Mouse (Mus musculus): ENCODE measurements around the gene Them4. TPM values are rescaled to one million over a fixed set of nuclear protein-coding genes. Genes with fewer than 3 reads are reported as not detected.

The Them4 gene
- polyA plus RNA-seq, 1 experiment from 2014 or later: 12.5 TPM

GRCm38 (mm10) chr3:94328681-94329080 is 18.8 kb downstream of the Them4 start:
- Histone ChIP-seq H3K36me3 (ENCODE audit: control insufficient read depth, insufficient read depth, low read length) (no peaks in the 10 kb centered on the region), H3K4me3 (ENCODE audit: low read depth, low read length) (no peak overlapping the region), H3K9me3 (replicated peaks; ENCODE audit: control insufficient read depth, low read length) (no peaks in the 10 kb centered on the region), H3K4me1 (ENCODE audit: control insufficient read depth, insufficient read depth, low read length) (no peaks in the 10 kb centered on the region), H3K27me3 (ENCODE audit: control insufficient read depth, insufficient read depth, low read length) (no peaks in the 10 kb centered on the region), H3K9ac (ENCODE audit: low read depth, low read length) (no peak overlapping the region), H3K27ac (ENCODE audit: low read depth, low read length) (no peak overlapping the region), H3K4me2 (no peak overlapping the region)
- no peak for ATAC-seq (replicated peaks; ENCODE audit: insufficient number of reproducible peaks, low FRiP score, low TSS enrichment)
- WGBS (ENCODE audit: insufficient replicate concordance): 61% methylated on average over 3 of the region's 3 CpGs

DNA sequence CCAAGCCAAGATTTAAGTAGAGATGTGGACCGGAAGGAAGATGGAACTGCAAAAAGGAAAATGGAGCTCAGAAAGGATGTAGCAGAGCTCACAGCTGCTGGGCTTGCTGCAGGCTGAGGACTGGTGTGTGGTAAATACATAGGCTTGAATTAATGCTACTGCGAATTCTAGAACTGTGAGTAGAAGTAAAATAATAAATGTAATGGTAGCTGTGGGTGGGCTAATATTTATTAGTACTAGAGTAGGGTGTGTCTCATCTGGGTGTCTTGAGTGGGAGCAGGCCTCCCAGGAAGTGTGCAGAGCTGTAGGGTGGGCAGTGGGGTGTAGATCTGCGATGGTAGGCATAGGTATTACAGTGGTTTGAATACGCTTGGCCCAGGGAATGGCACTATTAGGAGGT is 24.6 kb downstream of the Them4 start:
- Histone ChIP-seq H3K4me1 (ENCODE audit: control insufficient read depth, insufficient read depth, low read length) (no peaks in the 10 kb centered on the region), H3K36me3 (ENCODE audit: control insufficient read depth, insufficient read depth, low read length) (no peaks in the 10 kb centered on the region), H3K4me3 (ENCODE audit: low read depth, low read length) (no peak overlapping the region), H3K4me2 (no peak overlapping the region), H3K27ac (ENCODE audit: low read depth, low read length) (no peak overlapping the region), H3K27me3 (ENCODE audit: control insufficient read depth, insufficient read depth, low read length) (no peaks in the 10 kb centered on the region), H3K9ac (ENCODE audit: low read depth, low read length) (no peak overlapping the region), H3K9me3 (replicated peaks; ENCODE audit: control insufficient read depth, low read length) (no peaks in the 10 kb centered on the region)
- WGBS (ENCODE audit: insufficient replicate concordance): 83% methylated on average over 4 of the region's 4 CpGs
- ATAC-seq (replicated peaks; ENCODE audit: insufficient number of reproducible peaks, low FRiP score, low TSS enrichment): no peak

DNA sequence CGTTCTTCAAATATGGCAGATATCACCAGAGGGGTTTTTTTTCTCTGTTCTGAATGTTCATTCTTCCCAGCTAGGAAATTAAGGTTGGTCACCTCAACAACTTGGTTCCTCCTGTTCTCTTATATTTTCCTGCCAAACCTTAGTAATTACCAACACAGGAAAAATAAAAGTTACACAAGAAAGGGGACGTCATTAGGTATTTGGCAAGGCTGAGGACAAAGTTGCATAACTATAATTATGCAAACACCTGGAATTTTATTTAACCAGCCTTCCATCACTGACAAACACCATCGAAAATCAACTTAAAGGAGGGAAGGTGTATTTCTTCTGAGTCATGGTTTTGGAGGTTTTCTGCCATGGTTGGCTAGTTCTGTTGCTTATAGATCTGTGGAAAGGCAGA is 28.6 kb downstream of the Them4 start:
- no peak overlapping the region for H3K9ac ChIP-seq (ENCODE audit: low read depth, low read length)
- H3K27ac ChIP-seq (ENCODE audit: low read depth, low read length): no peak overlapping the region
- no peak for ATAC-seq (replicated peaks; ENCODE audit: insufficient number of reproducible peaks, low FRiP score, low TSS enrichment)
- H3K4me1 ChIP-seq (ENCODE audit: control insufficient read depth, insufficient read depth, low read length): no peaks in the 10 kb centered on the region
- H3K27me3 ChIP-seq (ENCODE audit: control insufficient read depth, insufficient read depth, low read length): no peaks in the 10 kb centered on the region
- WGBS (ENCODE audit: insufficient replicate concordance): 78% methylated on average over 3 of the region's 3 CpGs
- no peak overlapping the region for H3K4me3 ChIP-seq (ENCODE audit: low read depth, low read length)
- no peak overlapping the region for H3K4me2 ChIP-seq
- H3K36me3 ChIP-seq (ENCODE audit: control insufficient read depth, insufficient read depth, low read length): no peaks in the 10 kb centered on the region
- no peaks in the 10 kb centered on the region for H3K9me3 ChIP-seq (replicated peaks; ENCODE audit: control insufficient read depth, low read length)

GRCm38 (mm10) chr3:94341959-94342422 is 32.1 kb downstream of the Them4 start, which contains the start of gene Them5:
Them5 (plus strand) TSS chr3:94342099.
- no peak within 1 kb of the TSS for H3K27ac ChIP-seq (ENCODE audit: low read depth, low read length)
- no peak for ATAC-seq (replicated peaks; ENCODE audit: insufficient number of reproducible peaks, low FRiP score, low TSS enrichment)
- WGBS (ENCODE audit: insufficient replicate concordance): 31% methylated on average over 3 of the region's 3 CpGs

GRCm38 (mm10) chr3:94342552-94342951 is 32.7 kb downstream of the Them4 start:
- 40% methylated on average over 1 of the region's 1 CpGs for WGBS (ENCODE audit: insufficient replicate concordance)
- Histone ChIP-seq H3K27me3 (ENCODE audit: control insufficient read depth, insufficient read depth, low read length) (no peaks in the 10 kb centered on the region), H3K9me3 (replicated peaks; ENCODE audit: control insufficient read depth, low read length) (no peaks in the 10 kb centered on the region), H3K4me3 (ENCODE audit: low read depth, low read length) (no peak overlapping the region), H3K27ac (ENCODE audit: low read depth, low read length) (no peak overlapping the region), H3K9ac (ENCODE audit: low read depth, low read length) (no peak overlapping the region), H3K4me2 (no peak overlapping the region), H3K4me1 (ENCODE audit: control insufficient read depth, insufficient read depth, low read length) (no peaks in the 10 kb centered on the region), H3K36me3 (ENCODE audit: control insufficient read depth, insufficient read depth, low read length) (no peaks in the 10 kb centered on the region)
- no peak for ATAC-seq (replicated peaks; ENCODE audit: insufficient number of reproducible peaks, low FRiP score, low TSS enrichment)

More at GRCm38 (mm10) chr3:94341959-94342422, 32.1 kb downstream of the Them4 start, which contains the start of gene Them5:
- Histone ChIP-seq H3K36me3 (ENCODE audit: control insufficient read depth, insufficient read depth, low read length) (no peaks in the 10 kb centered on the region), H3K4me1 (ENCODE audit: control insufficient read depth, insufficient read depth, low read length) (no peaks in the 10 kb centered on the region), H3K4me3 (ENCODE audit: low read depth, low read length) (no peak within 1 kb of the TSS), H3K27me3 (ENCODE audit: control insufficient read depth, insufficient read depth, low read length) (no peaks in the 10 kb centered on the region), H3K9ac (ENCODE audit: low read depth, low read length) (no peak within 1 kb of the TSS), H3K9me3 (replicated peaks; ENCODE audit: control insufficient read depth, low read length) (no peaks in the 10 kb centered on the region), H3K4me2 (no peak within 1 kb of the TSS)

DNA sequence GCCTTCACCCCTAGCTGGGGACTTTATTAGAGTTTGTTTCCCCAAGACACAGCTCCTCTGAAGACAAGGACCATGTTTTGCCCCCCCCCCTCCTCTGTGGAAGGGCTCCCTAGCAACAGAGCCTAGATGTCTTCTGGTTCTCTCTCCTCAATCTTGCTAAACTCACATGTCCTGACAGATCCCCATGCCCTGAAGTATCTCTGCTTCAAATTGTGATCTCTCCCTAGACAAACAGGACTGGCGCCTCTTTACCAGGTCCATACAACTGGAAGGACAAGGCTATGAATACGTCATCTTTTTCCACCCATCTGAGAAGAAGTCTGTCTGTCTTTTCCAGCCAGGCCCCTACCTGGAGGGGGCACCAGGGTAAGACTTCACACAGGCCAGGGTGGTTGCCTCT is 34.3 kb downstream of the Them4 start:
- no peak for ATAC-seq (replicated peaks; ENCODE audit: insufficient number of reproducible peaks, low FRiP score, low TSS enrichment)
- Histone ChIP-seq H3K36me3 (ENCODE audit: control insufficient read depth, insufficient read depth, low read length) (no peaks in the 10 kb centered on the region), H3K9me3 (replicated peaks; ENCODE audit: control insufficient read depth, low read length) (no peaks in the 10 kb centered on the region), H3K27ac (ENCODE audit: low read depth, low read length) (no peak overlapping the region), H3K4me3 (ENCODE audit: low read depth, low read length) (no peak overlapping the region), H3K27me3 (ENCODE audit: control insufficient read depth, insufficient read depth, low read length) (no peaks in the 10 kb centered on the region), H3K4me1 (ENCODE audit: control insufficient read depth, insufficient read depth, low read length) (no peaks in the 10 kb centered on the region), H3K9ac (ENCODE audit: low read depth, low read length) (no peak overlapping the region), H3K4me2 (no peak overlapping the region)
- 73% methylated on average over 2 of the region's 2 CpGs for WGBS (ENCODE audit: insufficient replicate concordance)

- H3K9me3 ChIP-seq (replicated peaks; ENCODE audit: control insufficient read depth, low read length): no peaks in the 10 kb centered on the region
- no peak for ATAC-seq (replicated peaks; ENCODE audit: insufficient number of reproducible peaks, low FRiP score, low TSS enrichment)
- H3K4me2 ChIP-seq: no peak overlapping the region
- no peaks in the 10 kb centered on the region for H3K4me1 ChIP-seq (ENCODE audit: control insufficient read depth, insufficient read depth, low read length)
- H3K36me3 ChIP-seq (ENCODE audit: control insufficient read depth, insufficient read depth, low read length): no peaks in the 10 kb centered on the region
- no peak overlapping the region for H3K9ac ChIP-seq (ENCODE audit: low read depth, low read length)
- no peak overlapping the region for H3K4me3 ChIP-seq (ENCODE audit: low read depth, low read length)
- H3K27me3 ChIP-seq (ENCODE audit: control insufficient read depth, insufficient read depth, low read length): no peaks in the 10 kb centered on the region
- no peak overlapping the region for H3K27ac ChIP-seq (ENCODE audit: low read depth, low read length)
- 64% methylated on average over 3 of the region's 3 CpGs for WGBS (ENCODE audit: insufficient replicate concordance)
Observed at GRCm38 (mm10) chr3:94344897-94345296, 35.0 kb downstream of the Them4 start.

DNA sequence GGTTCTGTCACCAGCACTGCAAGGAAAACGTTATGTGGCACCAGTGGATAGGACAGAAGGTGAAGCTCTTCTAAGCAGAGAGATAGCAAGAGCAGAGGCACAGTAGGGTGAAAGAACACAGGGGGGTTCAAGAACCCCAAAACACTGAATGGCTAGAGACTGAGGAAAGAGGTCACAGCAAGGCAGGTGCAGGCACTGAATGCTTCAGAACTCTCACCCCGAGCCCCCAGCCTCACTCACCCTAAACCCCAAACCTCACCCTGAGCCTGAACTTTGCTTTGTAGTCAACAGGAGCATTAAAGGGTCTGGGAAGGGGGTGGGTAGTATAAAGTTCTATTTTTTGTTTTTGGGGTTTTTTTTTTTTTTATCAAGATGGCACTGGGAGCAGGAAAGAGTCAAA is 38.3 kb downstream of the Them4 start:
- no peaks in the 10 kb centered on the region for H3K27me3 ChIP-seq (ENCODE audit: control insufficient read depth, insufficient read depth, low read length)
- H3K36me3 ChIP-seq (ENCODE audit: control insufficient read depth, insufficient read depth, low read length): no peaks in the 10 kb centered on the region
- no peak overlapping the region for H3K4me3 ChIP-seq (ENCODE audit: low read depth, low read length)
- no peaks in the 10 kb centered on the region for H3K4me1 ChIP-seq (ENCODE audit: control insufficient read depth, insufficient read depth, low read length)
- no peak for ATAC-seq (replicated peaks; ENCODE audit: insufficient number of reproducible peaks, low FRiP score, low TSS enrichment)
- no peak overlapping the region for H3K4me2 ChIP-seq
- H3K9ac ChIP-seq (ENCODE audit: low read depth, low read length): no peak overlapping the region
- 69% methylated on average over 2 of the region's 2 CpGs for WGBS (ENCODE audit: insufficient replicate concordance)
- no peaks in the 10 kb centered on the region for H3K9me3 ChIP-seq (replicated peaks; ENCODE audit: control insufficient read depth, low read length)
- no peak overlapping the region for H3K27ac ChIP-seq (ENCODE audit: low read depth, low read length)

GRCm38 (mm10) chr3:94360812-94361211 is 50.9 kb downstream of the Them4 start:
- Histone ChIP-seq H3K9ac (ENCODE audit: low read depth, low read length) (no peak overlapping the region), H3K4me1 (ENCODE audit: control insufficient read depth, insufficient read depth, low read length) (no peaks in the 10 kb centered on the region), H3K27ac (ENCODE audit: low read depth, low read length) (no peak overlapping the region), H3K9me3 (replicated peaks; ENCODE audit: control insufficient read depth, low read length) (no peaks in the 10 kb centered on the region), H3K4me3 (ENCODE audit: low read depth, low read length) (no peak overlapping the region), H3K4me2 (no peak overlapping the region), H3K27me3 (ENCODE audit: control insufficient read depth, insufficient read depth, low read length) (peaks cover 38% of the 10 kb centered on the region), H3K36me3 (ENCODE audit: control insufficient read depth, insufficient read depth, low read length) (no peaks in the 10 kb centered on the region)
- ATAC-seq (replicated peaks; ENCODE audit: insufficient number of reproducible peaks, low FRiP score, low TSS enrichment): no peak
- 0% methylated on average over 1 of the region's 1 CpGs for WGBS (ENCODE audit: insufficient replicate concordance)

Measured in heart, embryonic 11.5 days (tissue).